Mouse (Mus musculus) left cerebral cortex, adult 8-10 months (tissue): Measurements from ENCODE around the gene Cmip. TPM values are rescaled to one million over a fixed set of nuclear protein-coding genes. Genes with fewer than 3 reads are reported as not detected.

Experiments
- DNase-seq, 2 experiments: peaks; one replicate each; pipeline ENCODE4 v3.0.0; 2022; ENCODE audit warnings: low spot score in 2 of 2
- total RNA-seq, 4 experiments: library from RNA; stranded (reverse); gene quantifications; 2 replicates each; pipeline ENCODE4 v1.2.4; 2022

Gene Cmip
- total RNA-seq, 4 experiments from 2014 or later = 268 to 292 (median 275) TPM

GRCm38 (mm10) chr8:117322715-117323310, 65.9 kb downstream of the Cmip start:
- no peak for DNase-seq

- DNase-seq = no peak
Observed at GRCm38 (mm10) chr8:117324821-117325220, 68.0 kb downstream of the Cmip start.

- no peak for DNase-seq
Observed at GRCm38 (mm10) chr8:117326735-117327134, 69.9 kb downstream of the Cmip start.

GRCm38 (mm10) chr8:117327385-117327837, 70.5 kb downstream of the Cmip start:
- DNase-seq = no peak

- no peak for DNase-seq
Observed at GRCm38 (mm10) chr8:117328758-117329157, 71.9 kb downstream of the Cmip start.

- DNase-seq = no peak
Observed at GRCm38 (mm10) chr8:117329167-117329566, 72.3 kb downstream of the Cmip start.

GRCm38 (mm10) chr8:117329903-117330302, 73.0 kb downstream of the Cmip start:
- DNase-seq = no peak

- peak in 1 of 2 experiments; percentile 72 for DNase-seq
Observed at GRCm38 (mm10) chr8:117332229-117333010, 75.6 kb downstream of the Cmip start.

GRCm38 (mm10) chr8:117333619-117334018, 76.8 kb downstream of the Cmip start:
- no peak for DNase-seq

GRCm38 (mm10) chr8:117334058-117334747, 77.3 kb downstream of the Cmip start:
- no peak for DNase-seq

- no peak for DNase-seq
Observed at GRCm38 (mm10) chr8:117334748-117335393, 78.0 kb downstream of the Cmip start.

- no peak for DNase-seq
Observed at GRCm38 (mm10) chr8:117335423-117335822, 78.6 kb downstream of the Cmip start.

- DNase-seq = no peak
Observed at GRCm38 (mm10) chr8:117337188-117337587, 80.3 kb downstream of the Cmip start.

- no peak for DNase-seq
Observed at GRCm38 (mm10) chr8:117338678-117339077, 81.8 kb downstream of the Cmip start.

- no peak for DNase-seq
Observed at GRCm38 (mm10) chr8:117339296-117339957, 82.6 kb downstream of the Cmip start.

- DNase-seq = no peak
Observed at GRCm38 (mm10) chr8:117339958-117340651, 83.2 kb downstream of the Cmip start.

- no peak for DNase-seq
Observed at GRCm38 (mm10) chr8:117340800-117341199, 83.9 kb downstream of the Cmip start.

GRCm38 (mm10) chr8:117342735-117343385, 86.0 kb downstream of the Cmip start:
- no peak for DNase-seq

GRCm38 (mm10) chr8:117343484-117343883, 86.6 kb downstream of the Cmip start:
- no peak for DNase-seq

GRCm38 (mm10) chr8:117344899-117345298, 88.0 kb downstream of the Cmip start:
- no peak for DNase-seq
